Mouse (Mus musculus) erythroblast, embryonic 14.5 days (primary cell): ENCODE measurements around the gene Gnao1. TPM values are rescaled to one million over a fixed set of nuclear protein-coding genes. Genes with fewer than 3 reads are reported as not detected.

ENCODE experiments used
- H3K27me3 ChIP-seq: 2 replicates; pipeline ENCODE4 v1.6.1; 2012; ENCODE audit warnings: inconsistent platforms; ENCODE audit not compliant: control insufficient read depth
- H3K36me3 ChIP-seq: 2 replicates; pipeline ENCODE4 v1.6.1; 2012; ENCODE audit warnings: mild to moderate bottlenecking, inconsistent platforms; ENCODE audit not compliant: control insufficient read depth
- H3K4me1 ChIP-seq: 2 replicates; pipeline ENCODE4 v1.6.1; 2012; ENCODE audit warnings: inconsistent platforms; ENCODE audit not compliant: control insufficient read depth
- H3K4me3 ChIP-seq: replicated peaks from 2 replicates; pipeline ENCODE3; 2012; ENCODE audit warnings: moderate library complexity, mild to moderate bottlenecking, inconsistent platforms
- H3K9me3 ChIP-seq: 2 replicates; pipeline ENCODE4 v1.6.1; 2012; ENCODE audit warnings: low read length, inconsistent platforms, mixed read lengths; ENCODE audit not compliant: control insufficient read depth
- GATA1 ChIP-seq: IDR thresholded peaks from 2 replicates; pipeline ENCODE4 v1.6.1; 2012; ENCODE audit warnings: low read length, inconsistent platforms, mixed read lengths
- TAL1 ChIP-seq: IDR thresholded peaks from 3 replicates; pipeline ENCODE4 v1.6.1; 2012; ENCODE audit warnings: low read length, inconsistent platforms, mixed read lengths
- polyA plus RNA-seq: library from polyadenylated mRNA; stranded (reverse); fragments of >175 nt; gene quantifications from 2 replicates; pipeline ENCODE4 v1.2.3, GENCODE M21; 2012

The Gnao1 gene
- polyA plus RNA-seq, 1 experiment = 0.10 TPM

DNA sequence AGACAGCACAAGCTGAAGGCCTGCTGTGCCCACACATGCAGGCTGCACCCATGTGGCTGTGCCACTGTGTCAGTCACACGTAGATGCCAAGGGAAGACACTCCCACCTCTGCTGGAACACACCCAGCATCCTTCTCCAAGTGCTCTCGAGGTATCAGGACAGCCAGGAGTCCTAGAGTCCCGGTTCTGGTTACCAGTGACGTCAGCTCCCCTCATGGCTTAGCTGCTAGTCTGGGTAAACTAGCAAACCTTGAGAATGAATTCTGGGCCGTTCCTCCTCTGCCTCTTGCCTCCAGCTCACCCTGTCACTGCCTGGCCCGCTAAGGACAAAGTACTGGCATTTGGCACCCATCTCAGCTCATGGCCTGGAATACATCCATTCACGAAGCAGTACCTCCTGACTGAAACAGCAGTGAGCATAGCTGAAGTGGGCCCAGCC lies 114.2 kb downstream of the Gnao1 start:
- Histone ChIP-seq H3K9me3 (peaks cover 9% of the 10 kb centered on the region), H3K36me3 (no peaks in the 10 kb centered on the region), H3K4me3 (no peak overlapping the region), H3K27me3 (no peaks in the 10 kb centered on the region; the same call in 1 of the 2 replicates), H3K4me1 (no peaks in the 10 kb centered on the region)
- TF ChIP-seq TAL1 (no peak), GATA1 (no peak)

DNA sequence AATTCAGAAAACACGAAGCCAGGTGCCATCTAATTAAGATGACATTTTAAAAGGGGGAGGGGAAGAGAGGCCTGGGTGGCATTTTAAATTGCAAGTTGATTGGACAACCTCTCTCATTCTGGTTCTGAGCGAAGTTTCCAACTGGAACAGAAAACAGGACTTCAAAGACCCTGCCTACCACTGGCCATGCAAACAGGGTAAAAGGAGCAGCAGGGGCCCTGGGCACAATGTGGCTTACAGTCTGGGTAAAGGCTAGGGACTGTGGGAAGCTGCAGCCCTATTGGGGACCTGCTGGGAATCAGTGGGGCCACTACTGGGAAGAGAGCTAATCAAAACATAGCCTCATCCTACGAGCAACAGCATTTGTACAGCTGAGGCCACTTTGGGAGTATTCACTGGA lies 115.7 kb downstream of the Gnao1 start:
- TF ChIP-seq GATA1 (no peak), TAL1 (no peak)
- no peaks in the 10 kb centered on the region for H3K36me3 ChIP-seq
- H3K9me3 ChIP-seq = peaks cover 9% of the 10 kb centered on the region
- H3K4me3 ChIP-seq = no peak overlapping the region
- no peaks in the 10 kb centered on the region; the same call in 1 of the 2 replicates for H3K27me3 ChIP-seq
- no peaks in the 10 kb centered on the region for H3K4me1 ChIP-seq

- no peaks in the 10 kb centered on the region for H3K4me1 ChIP-seq
- no peaks in the 10 kb centered on the region for H3K36me3 ChIP-seq
- H3K9me3 ChIP-seq = peaks cover 9% of the 10 kb centered on the region
- no peaks in the 10 kb centered on the region; the same call in 1 of the 2 replicates for H3K27me3 ChIP-seq
- H3K4me3 ChIP-seq = no peak overlapping the region
- TF ChIP-seq TAL1 (no peak), GATA1 (no peak)
These were observed 119.5 kb downstream of the Gnao1 start for GRCm38 (mm10) chr8:93929233-93929632.

- TF ChIP-seq GATA1 (no peak), TAL1 (no peak)
- Histone ChIP-seq H3K9me3 (peaks cover 7% of the 10 kb centered on the region), H3K4me3 (no peak overlapping the region), H3K36me3 (no peaks in the 10 kb centered on the region), H3K4me1 (no peaks in the 10 kb centered on the region), H3K27me3 (no peaks in the 10 kb centered on the region; the same call in 1 of the 2 replicates)
These were observed 121.6 kb downstream of the Gnao1 start for GRCm38 (mm10) chr8:93931336-93931735.

GRCm38 (mm10) chr8:93932873-93933272 lies 123.1 kb downstream of the Gnao1 start:
- Histone ChIP-seq H3K27me3 (no peaks in the 10 kb centered on the region), H3K4me1 (no peaks in the 10 kb centered on the region), H3K36me3 (no peaks in the 10 kb centered on the region), H3K9me3 (no peaks in the 10 kb centered on the region), H3K4me3 (no peak overlapping the region)
- TF ChIP-seq TAL1 = no peak
- TF ChIP-seq GATA1 = no peak

DNA sequence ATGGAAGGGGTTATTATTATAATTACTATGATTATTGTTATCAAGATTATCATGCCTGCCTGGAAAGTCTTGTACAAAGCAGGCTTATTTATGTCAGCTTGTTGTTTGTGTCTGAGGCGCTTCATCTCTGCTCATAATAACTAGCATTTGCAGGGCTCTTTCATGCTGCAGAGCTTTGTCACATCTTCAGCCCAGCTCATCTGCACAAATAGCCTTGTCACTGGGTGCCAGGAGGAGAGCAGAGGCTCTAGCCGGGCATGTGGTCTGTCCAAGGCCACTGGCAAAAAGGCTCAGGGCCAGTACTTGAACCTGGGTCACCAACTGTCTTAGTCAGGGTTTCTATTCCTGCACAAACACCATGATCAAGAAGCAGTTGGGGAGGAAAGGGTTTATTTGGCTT lies 123.5 kb downstream of the Gnao1 start:
- no peaks in the 10 kb centered on the region for H3K4me1 ChIP-seq
- TF ChIP-seq TAL1 (no peak), GATA1 (no peak)
- H3K4me3 ChIP-seq = no peak overlapping the region
- H3K36me3 ChIP-seq = no peaks in the 10 kb centered on the region
- H3K27me3 ChIP-seq = no peaks in the 10 kb centered on the region
- H3K9me3 ChIP-seq = no peaks in the 10 kb centered on the region

- no peaks in the 10 kb centered on the region for H3K4me1 ChIP-seq
- no peaks in the 10 kb centered on the region for H3K36me3 ChIP-seq
- H3K4me3 ChIP-seq = no peak overlapping the region
- H3K9me3 ChIP-seq = no peaks in the 10 kb centered on the region
- TF ChIP-seq TAL1 (no peak), GATA1 (no peak)
- H3K27me3 ChIP-seq = no peaks in the 10 kb centered on the region
These were observed 128.4 kb downstream of the Gnao1 start for GRCm38 (mm10) chr8:93938193-93938592.

DNA sequence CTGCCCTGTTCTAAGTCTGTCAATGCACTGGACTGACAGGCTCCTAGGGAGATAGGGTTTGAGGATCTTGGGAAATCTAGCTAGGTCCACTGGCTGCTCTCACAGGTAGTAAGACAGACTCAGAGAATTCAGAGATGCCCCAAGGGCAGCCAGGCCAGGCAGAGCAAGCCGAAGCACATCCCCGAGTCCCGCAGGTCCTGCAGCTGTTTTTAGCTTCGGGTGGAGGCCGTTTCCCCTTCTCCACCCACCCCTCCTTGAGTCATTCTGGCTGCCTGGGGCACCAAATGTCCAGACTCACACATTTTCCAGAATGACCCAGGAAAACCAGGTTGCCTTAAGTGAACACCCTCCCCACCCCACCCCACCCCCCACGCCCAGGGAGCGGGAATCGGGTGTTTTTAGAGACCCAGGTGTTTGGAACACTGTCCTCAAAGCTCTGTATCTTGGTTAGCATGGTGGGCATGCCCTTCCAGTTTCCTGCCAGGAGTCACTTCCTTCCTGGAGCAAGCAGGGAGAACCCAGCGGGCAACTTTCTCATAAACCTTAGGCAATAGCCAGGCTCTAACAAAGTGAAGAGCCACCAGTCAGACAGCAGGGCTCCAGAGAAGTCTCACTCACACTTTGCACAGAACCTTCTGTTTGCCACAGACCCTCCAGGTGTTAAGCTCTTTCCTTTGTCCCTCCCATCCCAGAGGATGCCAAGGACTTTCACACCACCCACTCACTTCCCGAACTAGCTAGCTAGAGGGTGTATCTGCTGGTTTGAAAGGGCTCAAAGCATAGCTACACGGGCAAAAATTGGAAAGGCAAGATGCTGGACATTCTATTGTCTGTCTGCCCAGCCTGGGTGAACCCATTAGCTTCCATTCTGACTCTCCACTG lies 131.0 kb downstream of the Gnao1 start:
- TF ChIP-seq GATA1 (no peak), TAL1 (no peak)
- Histone ChIP-seq H3K4me1 (no peaks in the 10 kb centered on the region), H3K9me3 (no peaks in the 10 kb centered on the region), H3K27me3 (no peaks in the 10 kb centered on the region), H3K4me3 (no peak overlapping the region), H3K36me3 (no peaks in the 10 kb centered on the region)

GRCm38 (mm10) chr8:93941636-93942054 lies 131.9 kb downstream of the Gnao1 start:
- Histone ChIP-seq H3K4me1 (peaks cover 4% of the 10 kb centered on the region), H3K27me3 (no peaks in the 10 kb centered on the region), H3K9me3 (no peaks in the 10 kb centered on the region), H3K36me3 (no peaks in the 10 kb centered on the region), H3K4me3 (no peak overlapping the region)
- no peak for TF ChIP-seq GATA1
- TF ChIP-seq TAL1 = no peak

DNA sequence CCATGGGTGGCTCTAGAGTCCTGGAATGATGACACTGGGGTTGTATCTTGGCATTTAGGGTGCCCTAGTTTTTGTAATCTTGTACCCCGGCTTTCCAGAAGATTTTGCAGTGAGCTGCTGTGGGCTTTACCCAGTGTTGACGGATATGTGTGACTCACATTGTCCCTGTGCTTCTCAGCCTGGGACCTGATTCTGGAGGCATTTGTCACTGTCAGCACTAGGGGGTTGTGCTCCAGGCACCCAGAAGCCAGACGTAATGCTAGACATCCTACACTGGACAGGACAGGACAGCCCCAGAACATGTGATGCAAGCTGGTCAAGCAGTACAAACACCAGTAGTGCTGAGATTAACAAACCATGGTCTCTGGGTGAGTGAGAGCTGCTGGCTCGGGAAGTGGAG lies 136.0 kb downstream of the Gnao1 start:
- no peaks in the 10 kb centered on the region for H3K36me3 ChIP-seq
- H3K9me3 ChIP-seq = no peaks in the 10 kb centered on the region
- H3K27me3 ChIP-seq = no peaks in the 10 kb centered on the region
- peaks cover 5% of the 10 kb centered on the region for H3K4me1 ChIP-seq
- no peak overlapping the region for H3K4me3 ChIP-seq
- TF ChIP-seq TAL1 = no peak
- no peak for TF ChIP-seq GATA1
